Mouse (Mus musculus) MEL (cell line): ENCODE data around the gene Mcu. TPM values are rescaled to one million over a fixed set of nuclear protein-coding genes. Genes with fewer than 3 reads are reported as not detected.

Source experiments
- DNase-seq: peaks from one replicate; pipeline ENCODE4 v3.0.0; 2011; ENCODE audit warnings: low read depth, low spot score
- H3K27ac ChIP-seq: 2 replicates; pipeline ENCODE4 v1.5.1; 2012; ENCODE audit warnings: low read depth, mild to moderate bottlenecking, control low read depth, low read length, moderate library complexity; ENCODE audit not compliant: control insufficient read depth
- H3K27me3 ChIP-seq, 2 experiments: fragments of 150-350 bp in 1 of 2; sonication (generic) in 1 of 2; 2 replicates each; pipeline ENCODE4 v1.6.1; 2012; ENCODE audit warnings: low read length in 2 of 2, mild to moderate bottlenecking in 2 of 2, improper control_type of control experiment in 1 of 2, moderate library complexity in 1 of 2; ENCODE audit not compliant: insufficient read depth in 2 of 2, control insufficient read depth in 1 of 2
- H3K36me3 ChIP-seq, 2 experiments: 2 replicates each; pipeline ENCODE4 v1.6.1; 2012 to 2014; ENCODE audit warnings: low read length in 2 of 2, improper control_type of control experiment in 1 of 2, inconsistent platforms in 1 of 2, mild to moderate bottlenecking in 1 of 2; ENCODE audit not compliant: insufficient read depth in 2 of 2, control insufficient read depth in 1 of 2
- H3K4me1 ChIP-seq, 2 experiments: fragments of 150-350 bp in 1 of 2; sonication (generic) in 1 of 2; 2 replicates each; pipeline ENCODE4 v1.6.1; 2012; ENCODE audit warnings: low read length in 2 of 2, improper control_type of control experiment in 1 of 2, mild to moderate bottlenecking in 1 of 2; ENCODE audit not compliant: insufficient read depth in 2 of 2, control insufficient read depth in 1 of 2
- H3K4me3 ChIP-seq, 2 experiments: fragments of 150-350 bp in 1 of 2; sonication (generic) in 1 of 2; 2 replicates each; pipeline ENCODE4 v1.5.1; 2012; ENCODE audit warnings: low read depth in 2 of 2, low read length in 2 of 2, mild to moderate bottlenecking in 2 of 2, moderate library complexity in 2 of 2, control low read depth in 1 of 2, improper control_type of control experiment in 1 of 2; ENCODE audit not compliant: control insufficient read depth in 1 of 2, insufficient read depth in 1 of 2
- H3K79me2 ChIP-seq: 2 replicates; pipeline ENCODE4 v1.6.1; 2012; ENCODE audit warnings: mild to moderate bottlenecking, low read length, moderate library complexity; ENCODE audit not compliant: control insufficient read depth, poor library complexity, insufficient read depth
- H3K9ac ChIP-seq: 2 replicates; pipeline ENCODE4 v1.6.1; 2012; ENCODE audit warnings: low read depth, mild to moderate bottlenecking, control low read depth, low read length, moderate library complexity; ENCODE audit not compliant: control insufficient read depth, poor library complexity, severe bottlenecking
- H3K9me3 ChIP-seq: fragments of 150-350 bp; sonication (generic); replicated peaks from 2 replicates; pipeline ENCODE4 v1.6.1; 2012; ENCODE audit warnings: mild to moderate bottlenecking, low read length, improper control_type of control experiment, moderate library complexity; ENCODE audit not compliant: insufficient read depth
- BHLHE40 ChIP-seq: IDR thresholded peaks from 2 replicates; pipeline ENCODE4 v1.6.1; 2012; ENCODE audit warnings: low read depth, mild to moderate bottlenecking, inconsistent platforms, low read length, improper control_type of control experiment, borderline replicate concordance
- CHD1 ChIP-seq: IDR thresholded peaks from 2 replicates; pipeline ENCODE4 v1.6.1; 2012; ENCODE audit warnings: low read depth, mild to moderate bottlenecking, inconsistent platforms, low read length, improper control_type of control experiment
- ELF1 ChIP-seq: IDR thresholded peaks from 2 replicates; pipeline ENCODE4 v1.6.1; 2014; ENCODE audit warnings: low read depth, mild to moderate bottlenecking, inconsistent platforms, low read length, improper control_type of control experiment, moderate library complexity
- EP300 ChIP-seq, 2 experiments: IDR thresholded peaks; 2 replicates each; pipeline ENCODE4 v1.6.1; 2011; ENCODE audit warnings: improper control_type of control experiment in 2 of 2, low read length in 2 of 2, low read depth in 1 of 2, mild to moderate bottlenecking in 1 of 2
- ETS1 ChIP-seq: IDR thresholded peaks from 2 replicates; pipeline ENCODE4 v1.6.1; 2012; ENCODE audit warnings: low read depth, mild to moderate bottlenecking, inconsistent platforms, low read length, improper control_type of control experiment, moderate library complexity
- HCFC1 ChIP-seq: IDR thresholded peaks from 2 replicates; pipeline ENCODE4 v1.6.1; 2012; ENCODE audit warnings: low read depth, mild to moderate bottlenecking, inconsistent platforms, low read length, improper control_type of control experiment, moderate library complexity
- MAFK ChIP-seq: IDR thresholded peaks from 2 replicates; pipeline ENCODE4 v1.6.1; 2011; ENCODE audit warnings: low read depth, mild to moderate bottlenecking, low read length, improper control_type of control experiment, borderline replicate concordance
- MAX ChIP-seq: IDR thresholded peaks from 2 replicates; pipeline ENCODE4 v1.6.1; 2011; ENCODE audit warnings: low read length, improper control_type of control experiment
- MEF2A ChIP-seq: IDR thresholded peaks from 2 replicates; pipeline ENCODE4 v1.6.1; 2014; ENCODE audit warnings: low read depth, mild to moderate bottlenecking, inconsistent platforms, low read length, improper control_type of control experiment; ENCODE audit not compliant: poor library complexity, insufficient replicate concordance, severe bottlenecking; ENCODE audit errors: extremely low read depth
- MYB ChIP-seq: IDR thresholded peaks from 2 replicates; pipeline ENCODE4 v1.6.1; 2011; ENCODE audit warnings: mild to moderate bottlenecking, low read depth, low read length, improper control_type of control experiment
- MYC ChIP-seq: IDR thresholded peaks from 2 replicates; pipeline ENCODE4 v1.6.1; 2011; ENCODE audit warnings: low read depth, mild to moderate bottlenecking, low read length, improper control_type of control experiment, moderate library complexity
- NELFE ChIP-seq: IDR thresholded peaks from 2 replicates; pipeline ENCODE4 v1.6.1; 2011; ENCODE audit warnings: low read depth, low read length, improper control_type of control experiment
- POLR2AphosphoS2 ChIP-seq: IDR thresholded peaks from 2 replicates; pipeline ENCODE4 v1.6.1; 2011; ENCODE audit warnings: low read length, improper control_type of control experiment
- POLR2AphosphoS5 ChIP-seq: IDR thresholded peaks from 2 replicates; pipeline ENCODE4 v1.6.1; 2012; ENCODE audit warnings: low read depth, borderline replicate concordance, mild to moderate bottlenecking, inconsistent platforms, low read length, moderate library complexity, mixed read lengths
- SMC3 ChIP-seq: IDR thresholded peaks from 2 replicates; pipeline ENCODE4 v1.6.1; 2011; ENCODE audit warnings: low read depth, low read length, improper control_type of control experiment
- TBP ChIP-seq: IDR thresholded peaks from 2 replicates; pipeline ENCODE4 v1.8.0; 2011; ENCODE audit warnings: low read depth, low read length, improper control_type of control experiment
- TCF12 ChIP-seq: IDR thresholded peaks from 2 replicates; pipeline ENCODE4 v1.6.1; 2014; ENCODE audit warnings: low read depth, mild to moderate bottlenecking, inconsistent platforms, low read length, improper control_type of control experiment, moderate library complexity
- USF1 ChIP-seq: IDR thresholded peaks from 2 replicates; pipeline ENCODE4 v1.6.1; 2014; ENCODE audit warnings: low read depth, mild to moderate bottlenecking, inconsistent platforms, low read length, improper control_type of control experiment, moderate library complexity
- ZC3H11A ChIP-seq: IDR thresholded peaks from 2 replicates; pipeline ENCODE4 v1.6.1; 2012; ENCODE audit warnings: low read depth, mild to moderate bottlenecking, inconsistent platforms, low read length, improper control_type of control experiment
- ZKSCAN1 ChIP-seq: IDR thresholded peaks from 2 replicates; pipeline ENCODE4 v1.6.1; 2012; ENCODE audit warnings: low read depth, mild to moderate bottlenecking, inconsistent platforms, low read length, improper control_type of control experiment, moderate library complexity
- polyA plus RNA-seq, 2 experiments: library from polyadenylated mRNA; stranded (reverse) in 1 of 2; unstranded in 1 of 2; fragments of >175 nt in 1 of 2; fragments of >200 nt in 1 of 2; gene quantifications; 2 replicates each; pipeline versions ENCODE4 v1.2.1 to v1.2.4; 2012; ENCODE audit warnings: low replicate concordance in 2 of 2, low read depth in 1 of 2; ENCODE audit not compliant: insufficient read length in 2 of 2, insufficient read depth in 1 of 2, missing spikeins in 1 of 2
- total RNA-seq: library from RNA; depleted of rRNA; stranded (reverse); fragments of 300-350 nt; gene quantifications from 2 replicates; pipeline ENCODE4 v1.2.3, GENCODE M21; 2012

The Mcu gene
- total and polyA plus RNA-seq, 3 experiments: 7.7 to 9.4 TPM; not detected in 1

- Histone ChIP-seq H3K27me3 (no peaks in the 10 kb centered on the region), H3K9ac (no peak overlapping the region), H3K9me3 (no peaks in the 10 kb centered on the region), H3K36me3 (peaks cover 0 to 6% of the 10 kb centered on the region in 2 experiments; a peak in 2 of 4 replicates), H3K79me2 (peaks cover 14% of the 10 kb centered on the region), H3K27ac (no peak overlapping the region), H3K4me3 (no peak overlapping the region), H3K4me1 (peaks cover 0 to 14% of the 10 kb centered on the region in 2 experiments; a peak in 3 of 4 replicates)
- DNase-seq: no peak
- no peak for TF ChIP-seq USF1
- no peak for TF ChIP-seq TBP
- TF ChIP-seq POLR2AphosphoS5: no peak
- TF ChIP-seq ZC3H11A: no peak
- no peak for TF ChIP-seq ZKSCAN1
- no peak for TF ChIP-seq BHLHE40
- TF ChIP-seq MYC: no peak
- TF ChIP-seq POLR2AphosphoS2: no peak
- no peak for TF ChIP-seq NELFE
- no peak for TF ChIP-seq EP300 (IDR thresholded peaks at IDR 0.05; ENCODE audit: low read depth in 1 of 2, low read length in 2 of 2)
- TF ChIP-seq MYB: no peak
- TF ChIP-seq MAX: no peak
- TF ChIP-seq MAFK: no peak
- no peak for TF ChIP-seq SMC3
- TF ChIP-seq ETS1: no peak
- TF ChIP-seq CHD1: no peak
- TF ChIP-seq HCFC1: no peak
- no peak for TF ChIP-seq MEF2A
- TF ChIP-seq ELF1: no peak
- TF ChIP-seq, all 39 proteins: peak for 0
Measured at GRCm38 (mm10) chr10:59614141-59614540, 2.4 kb downstream of the Mcu start.

GRCm38 (mm10) chr10:59613276-59613675 is 3.2 kb downstream of the Mcu start:
- DNase-seq: no peak
- H3K4me3 ChIP-seq: no peak overlapping the region
- H3K9ac ChIP-seq: no peak overlapping the region
- peaks cover 0 to 14% of the 10 kb centered on the region in 2 experiments; a peak in 3 of 4 replicates for H3K4me1 ChIP-seq
- no peak for TF ChIP-seq TCF12
- no peak for TF ChIP-seq POLR2AphosphoS5
- H3K9me3 ChIP-seq: no peaks in the 10 kb centered on the region
- peaks cover 14% of the 10 kb centered on the region for H3K79me2 ChIP-seq
- no peaks in the 10 kb centered on the region for H3K27me3 ChIP-seq
- peaks cover 0 to 6% of the 10 kb centered on the region in 2 experiments; a peak in 2 of 4 replicates for H3K36me3 ChIP-seq
- H3K27ac ChIP-seq: no peak overlapping the region
